Mouse (Mus musculus): ENCODE data around the gene Fezf2. TPM values are rescaled to one million over a fixed set of nuclear protein-coding genes. Genes with fewer than 3 reads are reported as not detected.

The Fezf2 gene
- polyA plus RNA-seq, 1 experiment from 2014 or later = not detected

DNA sequence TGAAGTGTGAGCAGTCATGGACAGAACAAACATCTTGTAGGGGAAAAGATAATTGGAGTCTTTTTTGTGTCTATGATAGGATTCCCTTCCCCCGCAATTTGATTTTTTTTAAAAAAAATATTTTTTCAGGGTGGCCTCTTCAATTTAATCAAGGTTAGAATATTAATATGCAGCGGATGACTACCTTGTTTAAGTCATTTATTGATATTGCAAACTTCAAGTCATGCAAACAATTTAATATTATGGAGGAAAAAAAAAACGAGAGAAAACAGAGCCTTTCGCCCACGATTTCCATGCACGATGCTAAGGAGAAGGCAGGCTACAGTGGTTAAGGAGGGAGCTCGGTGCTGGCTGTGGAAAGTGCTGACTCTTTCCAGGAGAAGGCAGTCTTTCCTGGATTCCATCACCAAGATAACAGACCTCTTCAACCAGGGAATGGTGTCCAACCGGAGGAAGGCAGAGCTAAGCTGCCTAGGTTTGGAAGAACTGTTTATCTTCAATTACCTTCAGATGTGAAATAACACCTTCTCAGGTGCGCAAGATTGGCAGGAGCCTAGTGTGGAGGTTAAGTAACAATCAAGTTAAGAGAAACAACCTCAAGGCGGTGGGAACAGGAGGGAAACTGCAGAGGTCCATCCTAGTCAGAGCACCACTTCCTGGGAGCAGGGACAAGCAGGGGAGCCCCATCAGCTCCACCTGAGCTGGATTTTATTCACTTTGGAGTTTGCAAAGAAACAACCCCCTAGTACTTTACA, 9.0 kb downstream of the Fezf2 start:
- Histone ChIP-seq H3K27me3 (replicated peaks; ENCODE audit: control insufficient read depth, insufficient read depth, low read length) (peaks cover 100% of the 10 kb centered on the region), H3K4me2 (ENCODE audit: low read depth, low read length) (no peak overlapping the region), H3K4me3 (ENCODE audit: low read depth, low read length) (no peak overlapping the region), H3K27ac (replicated peaks; ENCODE audit: low read depth, low read length) (no peak overlapping the region), H3K36me3 (ENCODE audit: control insufficient read depth, insufficient read depth, low read length) (no peaks in the 10 kb centered on the region), H3K4me1 (ENCODE audit: control insufficient read depth, insufficient read depth, low read length) (no peaks in the 10 kb centered on the region), H3K9me3 (ENCODE audit: control insufficient read depth, low read length) (no peaks in the 10 kb centered on the region), H3K9ac (ENCODE audit: low read depth, low read length) (no peak overlapping the region)
- no peak for ATAC-seq (ENCODE audit: low read depth)
- DNase-seq (ENCODE audit: low spot score) = no peak
- 3% methylated on average over 10 of the region's 10 CpGs for WGBS

DNA sequence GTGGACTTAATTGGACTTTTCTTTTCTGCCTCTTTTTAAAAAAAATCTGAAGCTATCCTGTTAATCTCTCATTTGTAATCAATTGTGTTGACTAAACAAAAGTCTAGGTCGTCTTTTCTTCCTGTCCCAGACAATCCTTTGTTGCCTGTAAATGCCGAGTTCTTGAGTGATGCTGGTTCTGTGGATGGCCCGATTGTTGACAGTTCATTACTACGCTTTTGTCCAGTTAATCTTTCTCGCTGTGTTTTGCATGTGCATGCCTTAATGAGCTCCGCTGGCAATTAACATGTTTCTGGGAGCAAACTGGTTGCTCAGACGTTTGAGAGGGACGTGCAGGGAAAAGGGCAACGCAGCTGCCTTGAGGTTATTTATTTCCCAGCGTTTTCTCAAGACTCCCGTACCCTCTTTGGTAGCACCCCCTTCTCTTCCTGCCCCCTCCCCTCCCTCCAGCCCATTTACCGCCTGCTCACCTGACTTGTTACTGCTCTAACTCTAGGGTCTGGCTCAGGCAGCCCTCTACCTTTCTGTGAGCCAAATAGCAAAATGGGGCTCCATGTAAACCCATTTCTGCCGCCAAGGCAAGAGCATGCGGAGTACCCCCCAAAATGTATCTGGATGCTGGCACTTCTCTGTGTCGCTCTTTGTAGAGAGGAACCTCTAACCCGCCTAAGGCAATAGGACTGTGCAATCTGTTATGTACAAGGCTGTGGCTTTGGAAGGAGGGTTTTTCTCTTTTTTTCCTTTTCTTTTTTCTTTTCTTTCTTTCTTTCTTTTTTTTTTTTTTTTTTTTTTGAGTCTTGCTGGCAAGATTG, 9.8 kb downstream of the Fezf2 start:
- no peaks in the 10 kb centered on the region for H3K9me3 ChIP-seq (ENCODE audit: control insufficient read depth, low read length)
- no peak overlapping the region for H3K27ac ChIP-seq (replicated peaks; ENCODE audit: low read depth, low read length)
- H3K9ac ChIP-seq (ENCODE audit: low read depth, low read length) = no peak overlapping the region
- 4% methylated on average over 16 of the region's 16 CpGs for WGBS
- H3K4me2 ChIP-seq (ENCODE audit: low read depth, low read length) = no peak overlapping the region
- peak; percentile 55 for DNase-seq (ENCODE audit: low spot score)
- no peaks in the 10 kb centered on the region for H3K36me3 ChIP-seq (ENCODE audit: control insufficient read depth, insufficient read depth, low read length)
- no peak overlapping the region for H3K4me3 ChIP-seq (ENCODE audit: low read depth, low read length)
- H3K4me1 ChIP-seq (ENCODE audit: control insufficient read depth, insufficient read depth, low read length) = no peaks in the 10 kb centered on the region
- H3K27me3 ChIP-seq (replicated peaks; ENCODE audit: control insufficient read depth, insufficient read depth, low read length) = peaks cover 92% of the 10 kb centered on the region
- peak; percentile 46; the same call in 1 of the 2 replicates for ATAC-seq (ENCODE audit: low read depth)

DNA sequence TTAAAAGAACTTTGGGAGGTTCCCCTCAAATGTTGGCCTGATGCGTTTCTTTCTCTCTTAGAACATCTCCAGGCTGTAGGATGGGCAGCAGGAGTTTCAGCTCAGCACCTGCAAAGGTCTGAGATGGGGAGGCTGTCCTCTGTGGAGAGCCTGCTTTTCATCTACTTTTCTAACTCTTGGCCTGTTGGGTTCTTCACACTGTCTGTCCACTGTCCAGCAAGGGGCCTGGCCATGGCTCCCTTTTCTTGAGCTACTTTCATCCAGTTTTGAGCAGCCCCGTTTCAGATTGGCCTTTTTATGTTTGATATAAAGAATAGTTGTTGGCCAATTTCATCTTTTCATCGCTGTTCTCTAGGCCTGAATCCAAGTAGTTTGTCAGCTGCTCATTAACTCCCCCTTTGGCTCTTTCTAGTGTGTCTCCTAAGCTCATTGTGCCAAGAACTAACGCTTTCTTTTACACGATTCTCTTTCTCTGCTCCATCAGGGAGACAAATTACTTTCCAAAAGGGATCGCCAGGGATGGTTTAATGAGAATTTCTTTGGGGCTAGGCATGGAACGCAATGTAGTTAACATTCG, 10.5 kb downstream of the Fezf2 start:
- no peak overlapping the region for H3K4me3 ChIP-seq (ENCODE audit: low read depth, low read length)
- H3K36me3 ChIP-seq (ENCODE audit: control insufficient read depth, insufficient read depth, low read length) = no peaks in the 10 kb centered on the region
- DNase-seq (ENCODE audit: low spot score) = peak; percentile 56
- peaks cover 85% of the 10 kb centered on the region for H3K27me3 ChIP-seq (replicated peaks; ENCODE audit: control insufficient read depth, insufficient read depth, low read length)
- H3K4me1 ChIP-seq (ENCODE audit: control insufficient read depth, insufficient read depth, low read length) = no peaks in the 10 kb centered on the region
- no peak overlapping the region for H3K4me2 ChIP-seq (ENCODE audit: low read depth, low read length)
- no peaks in the 10 kb centered on the region for H3K9me3 ChIP-seq (ENCODE audit: control insufficient read depth, low read length)
- WGBS = 7% methylated on average over 8 of the region's 8 CpGs
- H3K9ac ChIP-seq (ENCODE audit: low read depth, low read length) = no peak overlapping the region
- no peak for ATAC-seq (ENCODE audit: low read depth)
- H3K27ac ChIP-seq (replicated peaks; ENCODE audit: low read depth, low read length) = no peak overlapping the region

DNA sequence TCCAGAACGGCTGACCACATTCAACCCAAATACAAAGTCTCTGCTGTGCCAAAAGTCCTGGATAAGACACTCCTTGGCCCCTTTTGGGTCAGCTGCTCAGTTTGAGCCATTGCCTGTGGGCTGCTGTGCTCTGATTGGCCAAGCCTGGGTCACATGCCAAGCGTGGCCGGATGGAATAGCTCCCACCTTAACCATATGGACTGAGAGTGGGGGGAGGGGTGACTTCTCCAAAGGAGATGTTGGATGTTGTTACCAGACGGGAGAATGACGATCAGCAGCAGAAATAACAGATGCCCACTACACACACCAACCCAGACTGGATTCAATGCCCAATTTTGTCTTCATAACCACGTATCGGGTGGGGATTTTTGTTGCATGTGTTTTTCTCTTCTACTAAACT, 13.1 kb downstream of the Fezf2 start:
- 32% methylated on average over 7 of the region's 7 CpGs for WGBS
- ATAC-seq (ENCODE audit: low read depth) = no peak
- Histone ChIP-seq H3K9me3 (ENCODE audit: control insufficient read depth, low read length) (no peaks in the 10 kb centered on the region), H3K9ac (ENCODE audit: low read depth, low read length) (no peak overlapping the region), H3K4me1 (ENCODE audit: control insufficient read depth, insufficient read depth, low read length) (no peaks in the 10 kb centered on the region), H3K36me3 (ENCODE audit: control insufficient read depth, insufficient read depth, low read length) (no peaks in the 10 kb centered on the region), H3K4me3 (ENCODE audit: low read depth, low read length) (no peak overlapping the region), H3K27me3 (replicated peaks; ENCODE audit: control insufficient read depth, insufficient read depth, low read length) (peaks cover 59% of the 10 kb centered on the region), H3K4me2 (ENCODE audit: low read depth, low read length) (no peak overlapping the region), H3K27ac (replicated peaks; ENCODE audit: low read depth, low read length) (no peak overlapping the region)
- DNase-seq (ENCODE audit: low spot score) = no peak

DNA sequence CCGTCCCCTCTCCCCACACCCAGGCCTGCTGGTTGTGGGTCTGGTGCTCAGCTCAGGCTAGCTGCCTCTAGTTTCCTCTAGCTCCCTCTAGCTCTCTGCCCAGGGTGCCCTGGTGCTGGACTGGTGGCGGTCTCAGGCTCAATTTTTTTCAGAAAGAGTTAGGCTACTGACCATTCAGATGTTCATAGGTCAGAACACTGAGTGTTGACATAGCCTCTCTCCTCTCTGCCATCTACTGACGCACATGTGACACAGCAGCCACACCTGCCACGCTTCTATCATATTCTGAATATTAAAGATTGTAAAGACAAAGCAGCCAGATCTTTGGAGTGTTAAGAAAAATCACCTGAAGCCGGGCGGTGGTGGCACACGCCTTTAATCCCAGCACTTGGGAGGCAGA, 14.4 kb downstream of the Fezf2 start:
- Histone ChIP-seq H3K27ac (replicated peaks; ENCODE audit: low read depth, low read length) (no peak overlapping the region), H3K4me1 (ENCODE audit: control insufficient read depth, insufficient read depth, low read length) (no peaks in the 10 kb centered on the region), H3K4me3 (ENCODE audit: low read depth, low read length) (no peak overlapping the region), H3K36me3 (ENCODE audit: control insufficient read depth, insufficient read depth, low read length) (no peaks in the 10 kb centered on the region), H3K4me2 (ENCODE audit: low read depth, low read length) (no peak overlapping the region), H3K9me3 (ENCODE audit: control insufficient read depth, low read length) (no peaks in the 10 kb centered on the region), H3K27me3 (replicated peaks; ENCODE audit: control insufficient read depth, insufficient read depth, low read length) (peaks cover 46% of the 10 kb centered on the region), H3K9ac (ENCODE audit: low read depth, low read length) (no peak overlapping the region)
- no peak for ATAC-seq (ENCODE audit: low read depth)
- no peak for DNase-seq (ENCODE audit: low spot score)
- WGBS = 79% methylated on average over 7 of the region's 7 CpGs

DNA sequence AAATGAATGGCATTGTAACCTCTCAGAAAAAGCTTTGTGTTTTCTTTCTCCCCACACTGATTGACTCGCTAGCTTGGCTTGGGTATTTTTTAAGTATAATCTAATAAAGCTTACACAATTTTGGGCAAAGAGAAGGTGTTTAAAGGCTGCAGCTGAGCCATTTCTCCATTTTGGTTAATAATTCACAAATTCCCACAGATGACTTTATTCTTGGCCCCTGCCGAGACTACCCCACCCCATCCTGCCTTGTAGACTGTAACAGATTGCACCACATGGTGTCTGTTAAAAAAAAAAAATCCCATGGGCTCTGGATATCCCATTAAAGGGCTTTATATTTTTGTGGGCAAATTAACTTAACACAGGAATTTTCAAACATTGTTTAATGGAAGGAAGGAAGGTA, 44.9 kb downstream of the Fezf2 start:
- 65% methylated on average over 2 of the region's 2 CpGs for WGBS
- H3K36me3 ChIP-seq (ENCODE audit: control insufficient read depth, insufficient read depth, low read length) = 0 out of 2 replicates have a peak, but pooled peaks cover 2% of the 10 kb centered on the region
- H3K4me3 ChIP-seq (ENCODE audit: low read depth, low read length) = no peak overlapping the region
- no peak overlapping the region for H3K9ac ChIP-seq (ENCODE audit: low read depth, low read length)
- H3K4me1 ChIP-seq (ENCODE audit: control insufficient read depth, insufficient read depth, low read length) = no peaks in the 10 kb centered on the region
- ATAC-seq (ENCODE audit: low read depth) (no peak), DNase-seq (ENCODE audit: low spot score) (no peak)
- no peak overlapping the region for H3K4me2 ChIP-seq (ENCODE audit: low read depth, low read length)
- H3K27ac ChIP-seq (replicated peaks; ENCODE audit: low read depth, low read length) = no peak overlapping the region
- no peaks in the 10 kb centered on the region for H3K27me3 ChIP-seq (replicated peaks; ENCODE audit: control insufficient read depth, insufficient read depth, low read length)
- H3K9me3 ChIP-seq (ENCODE audit: control insufficient read depth, low read length) = no peaks in the 10 kb centered on the region

DNA sequence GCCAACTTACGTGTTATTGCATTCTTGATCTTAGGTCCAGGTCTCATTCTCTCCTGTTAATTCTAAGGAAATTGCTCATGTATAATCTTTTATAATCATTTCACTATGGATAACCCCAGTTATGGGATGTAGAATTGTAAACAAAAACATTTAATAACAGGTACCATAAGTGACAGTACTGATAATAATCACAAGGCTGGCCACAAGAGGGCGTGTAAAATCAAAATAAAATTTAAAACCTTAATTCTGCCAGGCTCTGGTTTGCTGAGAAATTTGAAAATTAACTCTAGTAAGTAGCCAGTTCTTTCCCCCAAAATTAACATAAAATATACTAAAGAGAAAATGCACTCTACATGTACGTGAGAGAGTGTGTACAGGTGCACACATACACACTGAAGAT, 47.3 kb downstream of the Fezf2 start:
- Histone ChIP-seq H3K9ac (ENCODE audit: low read depth, low read length) (no peak overlapping the region), H3K27ac (replicated peaks; ENCODE audit: low read depth, low read length) (no peak overlapping the region), H3K9me3 (ENCODE audit: control insufficient read depth, low read length) (no peaks in the 10 kb centered on the region), H3K27me3 (replicated peaks; ENCODE audit: control insufficient read depth, insufficient read depth, low read length) (no peaks in the 10 kb centered on the region), H3K4me2 (ENCODE audit: low read depth, low read length) (no peak overlapping the region), H3K36me3 (ENCODE audit: control insufficient read depth, insufficient read depth, low read length) (0 out of 2 replicates have a peak, but pooled peaks cover 3% of the 10 kb centered on the region), H3K4me1 (ENCODE audit: control insufficient read depth, insufficient read depth, low read length) (no peaks in the 10 kb centered on the region), H3K4me3 (ENCODE audit: low read depth, low read length) (no peak overlapping the region)
- WGBS = 66% methylated on average over 3 of the region's 3 CpGs
- DNase-seq (ENCODE audit: low spot score) = peak; percentile 7
- no peak for ATAC-seq (ENCODE audit: low read depth)

DNA sequence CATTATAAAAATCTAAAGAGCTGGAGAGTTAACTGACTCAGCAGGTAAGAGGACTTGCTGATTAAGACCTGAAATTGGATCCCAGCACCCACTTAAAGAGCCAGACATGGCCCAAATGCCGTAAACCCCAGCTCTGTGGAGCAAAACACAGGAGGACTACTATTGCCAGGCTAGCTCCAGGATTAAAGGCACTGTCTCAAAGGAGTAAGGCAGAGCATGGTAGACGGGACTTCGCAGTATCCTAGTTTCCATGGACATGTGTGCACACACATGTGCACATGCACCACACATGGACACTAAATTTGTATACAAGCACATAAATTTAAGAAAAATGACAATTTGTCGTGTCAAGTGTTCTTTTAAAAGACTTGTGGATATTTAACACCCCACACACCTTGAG, 47.7 kb downstream of the Fezf2 start:
- Histone ChIP-seq H3K36me3 (ENCODE audit: control insufficient read depth, insufficient read depth, low read length) (0 out of 2 replicates have a peak, but pooled peaks cover 3% of the 10 kb centered on the region), H3K4me3 (ENCODE audit: low read depth, low read length) (no peak overlapping the region), H3K27ac (replicated peaks; ENCODE audit: low read depth, low read length) (no peak overlapping the region), H3K4me1 (ENCODE audit: control insufficient read depth, insufficient read depth, low read length) (no peaks in the 10 kb centered on the region), H3K9ac (ENCODE audit: low read depth, low read length) (no peak overlapping the region), H3K9me3 (ENCODE audit: control insufficient read depth, low read length) (no peaks in the 10 kb centered on the region), H3K4me2 (ENCODE audit: low read depth, low read length) (no peak overlapping the region), H3K27me3 (replicated peaks; ENCODE audit: control insufficient read depth, insufficient read depth, low read length) (no peaks in the 10 kb centered on the region)
- 74% methylated on average over 4 of the region's 4 CpGs for WGBS
- ATAC-seq (ENCODE audit: low read depth) (no peak), DNase-seq (ENCODE audit: low spot score) (no peak)
